Mouse (Mus musculus): ENCODE data around the gene 2300009A05Rik.

DNA sequence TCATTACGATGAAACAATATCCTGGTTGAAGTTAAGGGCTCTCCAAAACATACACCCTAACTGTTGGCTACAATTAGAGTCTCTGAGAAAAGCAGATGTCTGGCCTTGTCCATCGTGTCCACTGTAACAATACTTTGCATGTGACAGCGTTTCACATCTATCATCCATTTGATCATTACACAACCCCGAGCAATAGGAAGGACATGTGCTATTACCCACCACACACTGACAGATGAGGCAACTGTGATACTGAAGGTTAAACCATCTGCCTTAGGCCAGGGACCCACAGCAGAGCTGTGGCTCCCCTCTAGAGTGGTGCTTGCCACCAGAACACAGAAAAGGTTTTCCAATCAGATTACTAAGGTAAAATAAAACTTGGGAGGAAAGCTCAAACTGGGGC lies 42.3 kb downstream of the 2300009A05Rik start:
- TF ChIP-seq CTCF (IDR thresholded peaks at IDR 0.05; ENCODE audit: extremely low read depth, insufficient read length, insufficient replicate concordance, low read depth, low read length) (no peak), POLR2A (IDR thresholded peaks at IDR 0.05; ENCODE audit: low read depth, low read length) (no peak)
